8 mouse cellular contexts compared by ENCODE assay signal in genomic region chr12:98258845-98259517, GRCm38 (mm10). TPM values are rescaled to one million over a fixed set of nuclear protein-coding genes. Genes with fewer than 3 reads are reported as not detected.
A peak's percentile ranks its signal among the peaks of the same experiment; 100 is the strongest.
DNase-seq lines count a peak whose midpoint lies in the region; ATAC-seq lines count a peak whose summit lies in the region.

Gene Galc (minus strand): TSS chr12:98259459.

- intact Hi-C loops in left cerebral cortex, postnatal 4 days (cut with DNase I) = no loop called here

- no peaks in the 10 kb centered on the region for H3K27me3 ChIP-seq in embryonic facial prominence, embryonic 12.5 days
- H3K27me3 ChIP-seq in midbrain, embryonic 11.5 days (ENCODE audit: control insufficient read depth, insufficient read depth, low read length) = no peaks in the 10 kb centered on the region

- H3K4me3 ChIP-seq in embryonic facial prominence, embryonic 12.5 days = peak within 1 kb of the TSS; percentile 73
- peak within 1 kb of the TSS; percentile 70 for H3K4me3 ChIP-seq in midbrain, embryonic 11.5 days (ENCODE audit: low read depth, low read length)

- under 1% methylated on average over 69 of the region's 76 CpGs for WGBS in embryonic facial prominence, embryonic 12.5 days
- under 1% methylated on average over 76 of the region's 76 CpGs for WGBS in midbrain, embryonic 11.5 days

- H3K9me3 ChIP-seq in embryonic facial prominence, embryonic 12.5 days = no peaks in the 10 kb centered on the region
- H3K9me3 ChIP-seq in midbrain, embryonic 11.5 days (ENCODE audit: control insufficient read depth, low read length) = no peaks in the 10 kb centered on the region

- H3K36me3 ChIP-seq in embryonic facial prominence, embryonic 12.5 days = no peaks in the 10 kb centered on the region
- no peaks in the 10 kb centered on the region for H3K36me3 ChIP-seq in midbrain, embryonic 11.5 days (ENCODE audit: control insufficient read depth, insufficient read depth, low read length)

- peak within 1 kb of the TSS; percentile 93 for H3K9ac ChIP-seq in embryonic facial prominence, embryonic 12.5 days
- peak within 1 kb of the TSS; percentile 95 for H3K9ac ChIP-seq in midbrain, embryonic 11.5 days (ENCODE audit: low read length)

- peak; percentile 94 for ATAC-seq in embryonic facial prominence, embryonic 12.5 days (ENCODE audit: insufficient number of reproducible peaks, insufficient read depth, low FRiP score, low TSS enrichment)
- ATAC-seq in midbrain, embryonic 11.5 days (ENCODE audit: low FRiP score) = peak; percentile 95

- H3K27ac ChIP-seq in embryonic facial prominence, embryonic 12.5 days = peak within 1 kb of the TSS; percentile 91
- peak within 1 kb of the TSS; percentile 94 for H3K27ac ChIP-seq in midbrain, embryonic 11.5 days (ENCODE audit: low read depth, low read length)

- peaks cover 5% of the 10 kb centered on the region; the same call in 1 of the 2 replicates for H3K4me1 ChIP-seq in embryonic facial prominence, embryonic 12.5 days
- H3K4me1 ChIP-seq in midbrain, embryonic 11.5 days (ENCODE audit: control insufficient read depth, insufficient read depth, low read length) = peaks cover 7% of the 10 kb centered on the region; the same call in 1 of the 2 replicates

- H3K4me2 ChIP-seq in embryonic facial prominence, embryonic 12.5 days (replicated peaks) = peak within 1 kb of the TSS; percentile 60
- H3K4me2 ChIP-seq in midbrain, embryonic 11.5 days = peak within 1 kb of the TSS; percentile 61

- DNase-seq in adrenal gland, postnatal 36 days = peak; percentile 93
- peak; percentile 99 for DNase-seq in heart, adult 11 months
- DNase-seq in kidney, adult 11 months = peak; percentile 92
- peak; percentile 87 for DNase-seq in left cerebral cortex, postnatal 4 days
- peak; percentile 98 for DNase-seq in midbrain, embryonic 11.5 days (ENCODE audit: low spot score, missing footprints)
- peak; percentile 86 for DNase-seq in right cerebral cortex, postnatal 4 days
- DNase-seq in yolk sac, embryonic 10.5 days (ENCODE audit: low spot score) = peak; percentile 90

RNA-seq across cellular contexts. Expression of gene Galc, which starts in this region (rescaled TPM):
- total RNA-seq in adrenal gland, postnatal 36 days (2021) = 10 to 100 TPM; 11.1 to 20.1 TPM
- 10.2 and 10.3 TPM in 2 replicates for polyA plus RNA-seq in embryonic facial prominence, embryonic 12.5 days (2016; fragmentation: Nextera tagmentation; extraction: Ambion mirVana)
- 10 to 100 TPM; 20.4 to 22.4 TPM for total RNA-seq in left cerebral cortex, postnatal 4 days (2021)
- 14.3 and 14.7 TPM in 2 replicates for polyA plus RNA-seq in midbrain, embryonic 11.5 days (2014; fragmentation: Nextera tagmentation; extraction: Ambion mirVana)

Comparison
In these comparisons a context has a peak if more than half of its experiments do, and no peak if none do; other contexts are left out.
1. Peak in every context shown above with its lines: DNase-seq, ATAC-seq, H3K4me3 ChIP-seq and H3K27ac ChIP-seq.